ENCODE assay signal across 19 mouse cellular contexts in genomic region chr11:88015161-88015560, GRCm38 (mm10). TPM values are rescaled to one million over a fixed set of nuclear protein-coding genes. Genes with fewer than 3 reads are reported as not detected.
A peak's percentile ranks its signal among the peaks of the same experiment; 100 is the strongest.
DNase-seq lines count a peak whose midpoint lies in the region; ATAC-seq and TF ChIP-seq lines count a peak whose summit lies in the region.
"Had no signal": no experiment of that assay in that cellular context is flagged by ENCODE, and none has a peak within 500 bp of the region (broad histone marks: within the 10 kb centered on the region; RNA-seq: fewer than 3 reads in every experiment).

No protein-coding gene starts in this region.

- H3K4me2 ChIP-seq in midbrain, postnatal 0 days (ENCODE audit: low read depth, low read length, poor library complexity, severe bottlenecking), result no peak overlapping the region
- H3K4me2 ChIP-seq in midbrain, embryonic 16.5 days (ENCODE audit: low read length), result no peak overlapping the region
- H3K4me2 ChIP-seq in hindbrain, embryonic 16.5 days (ENCODE audit: low read length), result no peak overlapping the region
- H3K4me2 ChIP-seq: embryonic facial prominence, embryonic 15.5 days; heart, embryonic 13.5 days; liver, embryonic 11.5 days; lung, embryonic 14.5 days; midbrain, embryonic 13.5 days; stomach, embryonic 15.5 days had no signal

- no peak overlapping the region for H3K27ac ChIP-seq in midbrain, postnatal 0 days (ENCODE audit: low read depth, low read length)
- no peak overlapping the region for H3K27ac ChIP-seq in midbrain, embryonic 16.5 days (ENCODE audit: low read length)
- H3K27ac ChIP-seq in hindbrain, embryonic 16.5 days (ENCODE audit: low read depth, low read length), result no peak overlapping the region
- H3K27ac ChIP-seq: embryonic facial prominence, embryonic 15.5 days; heart, embryonic 13.5 days; macrophage; midbrain, embryonic 13.5 days; stomach, embryonic 15.5 days had no signal

- peak; percentile 79 for ATAC-seq in frontal cortex, adult (ENCODE audit: low TSS enrichment)
- ATAC-seq in midbrain, postnatal 0 days (ENCODE audit: low FRiP score), result no peak
- no peak for ATAC-seq in midbrain, embryonic 16.5 days
- ATAC-seq in hindbrain, embryonic 16.5 days, result peak; percentile 45; the same call in 1 of the 2 replicates
- ATAC-seq: forebrain, embryonic 16.5 days; midbrain, embryonic 13.5 days had no signal

- H3K4me3 ChIP-seq in midbrain, postnatal 0 days (ENCODE audit: low read depth, low read length), result no peak overlapping the region
- no peak overlapping the region for H3K4me3 ChIP-seq in midbrain, embryonic 16.5 days (ENCODE audit: low read depth, low read length)
- H3K4me3 ChIP-seq in hindbrain, embryonic 16.5 days (ENCODE audit: low read length), result no peak overlapping the region
- H3K4me3 ChIP-seq: embryonic facial prominence, embryonic 15.5 days; heart, embryonic 13.5 days; midbrain, embryonic 13.5 days; stomach, embryonic 15.5 days had no signal

- DNase-seq in frontal cortex, postnatal 10 days (ENCODE audit: low spot score in 2 of 2), result no peak
- peak; percentile 44 for DNase-seq in midbrain, postnatal 0 days (ENCODE audit: low spot score)
- peak; percentile 50 for DNase-seq in telencephalon, adult 2 months (ENCODE audit: low read depth, low spot score)
- DNase-seq in embryo, embryonic 11 days, result no peak
- DNase-seq: cerebellum, adult 8-10 months; kidney, adult 11 months; kidney, postnatal 25 days; lung, embryonic 14.5 days; spleen, adult 18-20 months had no signal

- no peaks in the 10 kb centered on the region for H3K9me3 ChIP-seq in midbrain, postnatal 0 days (ENCODE audit: low read length)
- no peaks in the 10 kb centered on the region for H3K9me3 ChIP-seq in midbrain, embryonic 16.5 days (replicated peaks; ENCODE audit: control insufficient read depth, low read length, poor library complexity, severe bottlenecking)
- no peaks in the 10 kb centered on the region for H3K9me3 ChIP-seq in hindbrain, embryonic 16.5 days (ENCODE audit: control insufficient read depth, low read length)
- H3K9me3 ChIP-seq: embryonic facial prominence, embryonic 15.5 days; heart, embryonic 13.5 days; midbrain, embryonic 13.5 days; stomach, embryonic 15.5 days had no signal

- no peak overlapping the region for H3K9ac ChIP-seq in midbrain, postnatal 0 days (replicated peaks; ENCODE audit: low read length, poor library complexity, severe bottlenecking)
- no peak overlapping the region for H3K9ac ChIP-seq in midbrain, embryonic 16.5 days (ENCODE audit: low read depth, low read length)
- H3K9ac ChIP-seq in hindbrain, embryonic 16.5 days (ENCODE audit: low read depth, low read length), result no peak overlapping the region
- H3K9ac ChIP-seq: embryonic facial prominence, embryonic 15.5 days; heart, embryonic 13.5 days; lung, embryonic 14.5 days; midbrain, embryonic 13.5 days; stomach, embryonic 15.5 days had no signal

- WGBS in midbrain, postnatal 0 days, result 74% methylated on average over 11 of the region's 11 CpGs
- 78% methylated on average over 11 of the region's 11 CpGs for WGBS in midbrain, embryonic 16.5 days
- WGBS in hindbrain, embryonic 16.5 days, result 72% methylated on average over 11 of the region's 11 CpGs

- TF ChIP-seq CTCF in midbrain, postnatal 0 days (IDR thresholded peaks at IDR 0.05), result no peak

- no peaks in the 10 kb centered on the region for H3K4me1 ChIP-seq in midbrain, postnatal 0 days (ENCODE audit: insufficient read depth, low read length)
- H3K4me1 ChIP-seq in midbrain, embryonic 16.5 days (ENCODE audit: control insufficient read depth, insufficient read depth, low read length), result peaks cover under 1% of the 10 kb centered on the region; the same call in 1 of the 2 replicates
- peaks cover under 1% of the 10 kb centered on the region for H3K4me1 ChIP-seq in hindbrain, embryonic 16.5 days (ENCODE audit: control insufficient read depth, insufficient read depth, low read depth, low read length)

- H3K27me3 ChIP-seq in midbrain, postnatal 0 days (ENCODE audit: insufficient read depth, low read length), result no peaks in the 10 kb centered on the region
- no peaks in the 10 kb centered on the region for H3K27me3 ChIP-seq in midbrain, embryonic 16.5 days (ENCODE audit: control insufficient read depth, insufficient read depth, low read depth, low read length)
- no peaks in the 10 kb centered on the region for H3K27me3 ChIP-seq in hindbrain, embryonic 16.5 days (replicated peaks; ENCODE audit: control insufficient read depth, insufficient read depth, low read length)
- H3K27me3 ChIP-seq: embryonic facial prominence, embryonic 15.5 days; midbrain, embryonic 13.5 days; stomach, embryonic 15.5 days had no signal

- no peaks in the 10 kb centered on the region for H3K36me3 ChIP-seq in midbrain, postnatal 0 days (ENCODE audit: insufficient read depth, low read length)
- H3K36me3 ChIP-seq in midbrain, embryonic 16.5 days (ENCODE audit: control insufficient read depth, insufficient read depth, low read length), result no peaks in the 10 kb centered on the region
- H3K36me3 ChIP-seq in hindbrain, embryonic 16.5 days (ENCODE audit: control insufficient read depth, insufficient read depth, low read length), result no peaks in the 10 kb centered on the region
- H3K36me3 ChIP-seq: embryonic facial prominence, embryonic 15.5 days; heart, embryonic 13.5 days; midbrain, embryonic 13.5 days; stomach, embryonic 15.5 days had no signal

RNA-seq across cellular contexts. Expression of gene Dynll2, which starts 27.8 kb away (rescaled TPM):
- total RNA-seq in midbrain, postnatal 0 days (2014; rRNA removed), result 72.1 and 89.8 TPM in 2 replicates
- polyA plus RNA-seq in midbrain, postnatal 0 days (2015; fragmentation: Nextera tagmentation; extraction: Ambion mirVana), result 54.5 and 56.8 TPM in 2 replicates
- polyA plus RNA-seq in midbrain, embryonic 16.5 days (2015; fragmentation: Nextera tagmentation; extraction: Ambion mirVana), result 57.3 and 58.8 TPM in 2 replicates
- polyA plus RNA-seq in hindbrain, embryonic 16.5 days (2015; fragmentation: Nextera tagmentation; extraction: Ambion mirVana), result 54.5 and 54.6 TPM in 2 replicates

RNA-seq across cellular contexts. Expression of gene Srsf1, which starts 32.0 kb away (rescaled TPM):
- 280 and 374 TPM in 2 replicates for total RNA-seq in midbrain, postnatal 0 days (2014; rRNA removed)
- polyA plus RNA-seq in midbrain, postnatal 0 days (2015; fragmentation: Nextera tagmentation; extraction: Ambion mirVana), result 111 and 125 TPM in 2 replicates
- polyA plus RNA-seq in midbrain, embryonic 16.5 days (2015; fragmentation: Nextera tagmentation; extraction: Ambion mirVana), result 200 and 230 TPM in 2 replicates
- 168 and 190 TPM in 2 replicates for polyA plus RNA-seq in hindbrain, embryonic 16.5 days (2015; fragmentation: Nextera tagmentation; extraction: Ambion mirVana)

RNA-seq across cellular contexts. Expression of gene Vezf1, which starts 52.9 kb away (rescaled TPM):
- 31.4 and 40.6 TPM in 2 replicates for total RNA-seq in midbrain, postnatal 0 days (2014; rRNA removed)
- polyA plus RNA-seq in midbrain, postnatal 0 days (2015; fragmentation: Nextera tagmentation; extraction: Ambion mirVana), result 29.7 and 30.9 TPM in 2 replicates
- 39.5 and 47.4 TPM in 2 replicates for polyA plus RNA-seq in midbrain, embryonic 16.5 days (2015; fragmentation: Nextera tagmentation; extraction: Ambion mirVana)
- 32.3 and 38.9 TPM in 2 replicates for polyA plus RNA-seq in hindbrain, embryonic 16.5 days (2015; fragmentation: Nextera tagmentation; extraction: Ambion mirVana)

Comparison
In these comparisons a context has a peak if more than half of its experiments do, and no peak if none do; other contexts are left out.
1. ATAC-seq: peak in frontal cortex, adult (single experiment) and hindbrain, embryonic 16.5 days (single experiment); none in midbrain, postnatal 0 days (single experiment) and midbrain, embryonic 16.5 days (single experiment).
2. DNase-seq: peak in midbrain, postnatal 0 days (single experiment) and telencephalon, adult 2 months (single experiment); none in frontal cortex, postnatal 10 days (0 of 2) and embryo, embryonic 11 days (single experiment).